Mouse (Mus musculus): Measurements from ENCODE around the gene Acsl3. TPM values are rescaled to one million over a fixed set of nuclear protein-coding genes. Genes with fewer than 3 reads are reported as not detected.

Acsl3 gene
- polyA plus RNA-seq, 1 experiment = 12.0 TPM

GRCm38 (mm10) chr1:78742198-78742597, 84.6 kb downstream of the Acsl3 start:
- no peaks in the 10 kb centered on the region for H3K27me3 ChIP-seq (ENCODE audit: control insufficient read depth, insufficient read depth, low read length)
- H3K4me3 ChIP-seq (ENCODE audit: control insufficient read depth, low read depth, low read length) = peak overlapping the region; percentile 76
- TF ChIP-seq CTCF (IDR thresholded peaks at IDR 0.05; ENCODE audit: control insufficient read depth, insufficient read depth, insufficient replicate concordance, low read depth, low read length) (no peak), POLR2A (IDR thresholded peaks at IDR 0.05; ENCODE audit: control insufficient read depth, low read depth, low read length) (no peak)
- H3K4me1 ChIP-seq (ENCODE audit: control insufficient read depth, insufficient read depth, low read length) = no peaks in the 10 kb centered on the region; the same call in 1 of the 2 replicates
- H3K36me3 ChIP-seq (ENCODE audit: control insufficient read depth, insufficient read depth, low read length) = no peaks in the 10 kb centered on the region
- H3K27ac ChIP-seq (ENCODE audit: control insufficient read depth, insufficient read depth, low read depth, low read length) = no peak overlapping the region

- Histone ChIP-seq H3K27ac (ENCODE audit: control insufficient read depth, insufficient read depth, low read depth, low read length) (no peak overlapping the region), H3K36me3 (ENCODE audit: control insufficient read depth, insufficient read depth, low read length) (no peaks in the 10 kb centered on the region), H3K4me1 (ENCODE audit: control insufficient read depth, insufficient read depth, low read length) (no peaks in the 10 kb centered on the region; the same call in 1 of the 2 replicates), H3K27me3 (ENCODE audit: control insufficient read depth, insufficient read depth, low read length) (no peaks in the 10 kb centered on the region), H3K4me3 (ENCODE audit: control insufficient read depth, low read depth, low read length) (no peak overlapping the region)
- no peak for TF ChIP-seq CTCF (IDR thresholded peaks at IDR 0.05; ENCODE audit: control insufficient read depth, insufficient read depth, insufficient replicate concordance, low read depth, low read length)
- no peak for TF ChIP-seq POLR2A (IDR thresholded peaks at IDR 0.05; ENCODE audit: control insufficient read depth, low read depth, low read length)
These were observed 85.7 kb downstream of the Acsl3 start for GRCm38 (mm10) chr1:78743318-78743717.

GRCm38 (mm10) chr1:78745230-78745777, 87.7 kb downstream of the Acsl3 start:
- no peak overlapping the region for H3K27ac ChIP-seq (ENCODE audit: control insufficient read depth, insufficient read depth, low read depth, low read length)
- H3K4me1 ChIP-seq (ENCODE audit: control insufficient read depth, insufficient read depth, low read length) = no peaks in the 10 kb centered on the region; the same call in 1 of the 2 replicates
- H3K36me3 ChIP-seq (ENCODE audit: control insufficient read depth, insufficient read depth, low read length) = no peaks in the 10 kb centered on the region
- no peak overlapping the region for H3K4me3 ChIP-seq (ENCODE audit: control insufficient read depth, low read depth, low read length)
- no peaks in the 10 kb centered on the region for H3K27me3 ChIP-seq (ENCODE audit: control insufficient read depth, insufficient read depth, low read length)
- TF ChIP-seq CTCF (IDR thresholded peaks at IDR 0.05; ENCODE audit: control insufficient read depth, insufficient read depth, insufficient replicate concordance, low read depth, low read length) (no peak), POLR2A (IDR thresholded peaks at IDR 0.05; ENCODE audit: control insufficient read depth, low read depth, low read length) (no peak)

Other genes with a start within 250 kb of the Acsl3 start
- gene Farsb, start 168.9 kb upstream of the Acsl3 start, polyA plus RNA-seq (2012; rRNA removed) = 25.7 and 28.4 TPM in 2 replicates
- 1.2 and 1.5 TPM in 2 replicates for gene Mogat1, start 146.8 kb upstream of the Acsl3 start, polyA plus RNA-seq (2012; rRNA removed)
- 0.28 and 0.42 TPM in 2 replicates for gene BC035947, start 145.7 kb upstream of the Acsl3 start, polyA plus RNA-seq (2012; rRNA removed)
- gene Utp14b, start 213 bp downstream of the Acsl3 start, polyA plus RNA-seq (2012; rRNA removed) = 2.6 and 3.1 TPM in 2 replicates
- gene Kcne4, start 158.9 kb downstream of the Acsl3 start, polyA plus RNA-seq (2012; rRNA removed) = 0.96 and 1.1 TPM in 2 replicates

Data from testis, adult 2 months (tissue).